Mouse (Mus musculus) kidney, embryonic 15.5 days (tissue): ENCODE data around the gene Gabrr1. TPM values are rescaled to one million over a fixed set of nuclear protein-coding genes. Genes with fewer than 3 reads are reported as not detected.

ENCODE experiments used
- ATAC-seq: fragments of 200-750 bp; cut with Nextera tagmentation; replicated peaks from 2 replicates; pipeline ENCODE4 v1.8.0; 2017; ENCODE audit warnings: moderate TSS enrichment; ENCODE audit not compliant: low FRiP score
- H3K27ac ChIP-seq: fragments of 300-500 bp; sonication (generic); 2 replicates; pipeline ENCODE4 v1.5.1; 2015; ENCODE audit warnings: mild to moderate bottlenecking, inconsistent platforms
- H3K27me3 ChIP-seq: fragments of 300-500 bp; sonication (generic); 2 replicates; pipeline ENCODE4 v1.6.1; 2015; ENCODE audit warnings: inconsistent platforms
- H3K36me3 ChIP-seq: fragments of 300-500 bp; sonication (generic); 2 replicates; pipeline ENCODE4 v1.6.1; 2015; ENCODE audit warnings: inconsistent platforms
- H3K4me1 ChIP-seq: fragments of 300-500 bp; sonication (generic); 2 replicates; pipeline ENCODE4 v1.6.1; 2015; ENCODE audit warnings: inconsistent platforms
- H3K4me2 ChIP-seq: fragments of 300-500 bp; sonication (generic); 2 replicates; pipeline ENCODE4 v1.6.1; 2015; ENCODE audit warnings: moderate library complexity, mild to moderate bottlenecking, inconsistent platforms
- H3K4me3 ChIP-seq: fragments of 300-500 bp; sonication (generic); replicated peaks from 2 replicates; pipeline ENCODE4 v1.5.1; 2015; ENCODE audit warnings: mild to moderate bottlenecking, inconsistent platforms
- H3K9ac ChIP-seq: fragments of 300-500 bp; sonication (generic); 2 replicates; pipeline ENCODE4 v1.6.1; 2015; ENCODE audit warnings: mild to moderate bottlenecking, inconsistent platforms
- H3K9me3 ChIP-seq: fragments of 300-500 bp; sonication (generic); replicated peaks from 2 replicates; pipeline ENCODE4 v1.6.1; 2016; ENCODE audit warnings: inconsistent platforms
- WGBS: fragments of 180-500 bp; shearing (Covaris S2); methylation state at CpG from one replicate; pipeline ENCODE4 v1.1.7; 2015; ENCODE audit warnings: mixed read lengths; 5-methylcytosine and 5-hydroxymethylcytosine counted together
- polyA plus RNA-seq: library from polyadenylated mRNA; unstranded; fragments of >200 nt; fragmentation: Nextera tagmentation; extraction: Ambion mirVana; gene quantifications from 2 replicates; pipeline ENCODE4 v1.2.1, GENCODE M21; 2015

Gene Gabrr1
- polyA plus RNA-seq, 1 experiment from 2014 or later: 0.06 TPM

DNA sequence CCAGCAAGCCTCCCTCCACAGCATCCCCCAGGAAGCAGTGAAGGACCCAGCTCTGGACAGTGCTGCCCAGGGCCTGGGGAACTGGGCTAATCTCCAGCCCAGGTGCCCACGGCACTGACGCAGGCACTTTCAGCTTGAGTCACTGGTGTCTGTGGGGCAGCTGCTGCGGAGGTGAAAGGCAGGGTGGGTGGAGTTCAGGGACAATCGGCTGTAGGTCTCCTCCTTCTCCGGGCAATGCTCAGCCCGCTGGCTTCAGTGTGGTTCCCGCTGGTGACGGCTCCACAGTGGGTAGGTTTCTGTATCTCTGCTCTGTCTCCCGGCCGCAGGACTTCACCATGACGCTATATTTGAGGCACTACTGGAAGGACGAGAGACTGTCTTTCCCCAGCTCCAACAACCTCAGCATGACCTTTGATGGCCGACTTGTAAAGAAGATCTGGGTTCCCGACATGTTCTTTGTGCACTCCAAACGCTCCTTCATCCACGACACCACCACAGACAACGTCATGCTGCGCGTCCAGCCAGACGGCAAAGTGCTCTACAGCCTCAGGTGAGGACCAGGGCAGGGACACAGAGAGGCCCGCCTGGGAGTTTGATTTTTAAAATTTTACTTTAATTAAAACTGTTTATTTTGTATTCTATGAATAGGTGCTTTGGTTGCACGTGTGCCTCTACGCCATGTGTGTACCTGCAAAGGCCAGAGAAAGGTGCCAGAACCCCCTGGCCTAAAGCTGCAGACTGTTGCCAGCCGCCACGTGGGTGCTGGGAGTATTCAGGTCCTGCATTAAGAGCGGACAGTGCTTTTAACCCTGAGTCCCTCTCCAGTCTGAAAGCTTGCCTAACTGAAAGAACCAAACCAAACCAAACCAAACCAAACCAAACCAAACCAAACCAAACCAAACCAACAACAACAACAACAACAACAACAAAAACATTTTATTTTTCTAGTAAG, 20.0 kb downstream of the Gabrr1 start:
- no peak overlapping the region for H3K4me2 ChIP-seq
- H3K27me3 ChIP-seq: 0 out of 2 replicates have a peak, but pooled peaks cover under 1% of the 10 kb centered on the region
- no peaks in the 10 kb centered on the region for H3K4me1 ChIP-seq
- WGBS: 85% methylated on average over 26 of the region's 26 CpGs
- H3K4me3 ChIP-seq: no peak overlapping the region
- H3K9ac ChIP-seq: no peak overlapping the region
- ATAC-seq: no peak
- no peaks in the 10 kb centered on the region for H3K9me3 ChIP-seq
- H3K36me3 ChIP-seq: no peaks in the 10 kb centered on the region
- H3K27ac ChIP-seq: no peak overlapping the region

DNA sequence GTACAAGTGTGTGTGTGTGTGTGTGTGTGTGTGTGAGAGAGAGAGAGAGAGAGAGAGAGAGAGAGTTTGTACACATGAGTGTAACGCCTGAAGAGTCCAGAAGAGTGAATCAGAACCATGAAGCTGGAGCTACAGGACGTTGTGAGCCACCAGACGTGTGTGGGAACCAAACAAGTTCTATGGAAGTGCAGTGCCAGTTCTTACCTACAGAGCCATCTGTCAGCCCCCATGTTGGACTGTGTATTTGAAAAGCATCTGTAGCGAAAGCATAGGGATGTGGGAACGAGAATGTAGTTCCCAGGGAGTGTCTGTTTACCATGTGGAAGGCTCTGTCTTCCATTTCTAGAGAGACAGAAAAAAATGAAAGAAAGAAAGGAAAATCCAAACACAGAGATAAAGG, 51.2 kb downstream of the Gabrr1 start:
- H3K4me1 ChIP-seq: peaks cover 4% of the 10 kb centered on the region; the same call in 1 of the 2 replicates
- H3K4me2 ChIP-seq: no peak overlapping the region
- ATAC-seq: no peak
- H3K9me3 ChIP-seq: no peaks in the 10 kb centered on the region
- no peak overlapping the region for H3K27ac ChIP-seq
- H3K9ac ChIP-seq: no peak overlapping the region
- peaks cover 13% of the 10 kb centered on the region; the same call in 1 of the 2 replicates for H3K27me3 ChIP-seq
- H3K4me3 ChIP-seq: no peak overlapping the region
- no peaks in the 10 kb centered on the region for H3K36me3 ChIP-seq
- 79% methylated on average over 5 of the region's 5 CpGs for WGBS

DNA sequence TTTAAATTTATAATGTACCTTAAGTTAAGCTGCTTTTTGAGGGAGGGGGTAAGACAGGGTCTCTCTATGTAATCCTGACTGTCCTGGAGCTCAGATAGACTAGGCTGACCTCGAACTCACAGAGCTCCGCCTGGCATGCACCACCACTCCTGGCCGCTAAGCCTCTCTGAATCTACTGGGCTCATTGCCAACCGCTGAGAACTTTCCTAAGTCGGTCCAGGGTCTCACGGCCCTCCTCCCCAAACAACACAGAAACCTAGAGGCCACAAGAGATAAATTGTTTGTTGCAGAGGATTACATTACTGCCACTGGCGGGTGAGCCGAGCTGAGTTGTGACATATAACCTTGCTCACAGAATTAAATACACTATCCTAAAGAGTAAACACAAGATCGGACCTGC, 55.8 kb downstream of the Gabrr1 start:
- no peaks in the 10 kb centered on the region for H3K9me3 ChIP-seq
- ATAC-seq: no peak
- peaks cover 15% of the 10 kb centered on the region; the same call in 1 of the 2 replicates for H3K27me3 ChIP-seq
- H3K4me1 ChIP-seq: peaks cover 10% of the 10 kb centered on the region
- peak overlapping the region; percentile 72 for H3K4me3 ChIP-seq
- no peak overlapping the region for H3K9ac ChIP-seq
- peak overlapping the region; percentile 76 for H3K4me2 ChIP-seq
- no peak overlapping the region for H3K27ac ChIP-seq
- no peaks in the 10 kb centered on the region for H3K36me3 ChIP-seq
- WGBS: 14% methylated on average over 9 of the region's 9 CpGs

DNA sequence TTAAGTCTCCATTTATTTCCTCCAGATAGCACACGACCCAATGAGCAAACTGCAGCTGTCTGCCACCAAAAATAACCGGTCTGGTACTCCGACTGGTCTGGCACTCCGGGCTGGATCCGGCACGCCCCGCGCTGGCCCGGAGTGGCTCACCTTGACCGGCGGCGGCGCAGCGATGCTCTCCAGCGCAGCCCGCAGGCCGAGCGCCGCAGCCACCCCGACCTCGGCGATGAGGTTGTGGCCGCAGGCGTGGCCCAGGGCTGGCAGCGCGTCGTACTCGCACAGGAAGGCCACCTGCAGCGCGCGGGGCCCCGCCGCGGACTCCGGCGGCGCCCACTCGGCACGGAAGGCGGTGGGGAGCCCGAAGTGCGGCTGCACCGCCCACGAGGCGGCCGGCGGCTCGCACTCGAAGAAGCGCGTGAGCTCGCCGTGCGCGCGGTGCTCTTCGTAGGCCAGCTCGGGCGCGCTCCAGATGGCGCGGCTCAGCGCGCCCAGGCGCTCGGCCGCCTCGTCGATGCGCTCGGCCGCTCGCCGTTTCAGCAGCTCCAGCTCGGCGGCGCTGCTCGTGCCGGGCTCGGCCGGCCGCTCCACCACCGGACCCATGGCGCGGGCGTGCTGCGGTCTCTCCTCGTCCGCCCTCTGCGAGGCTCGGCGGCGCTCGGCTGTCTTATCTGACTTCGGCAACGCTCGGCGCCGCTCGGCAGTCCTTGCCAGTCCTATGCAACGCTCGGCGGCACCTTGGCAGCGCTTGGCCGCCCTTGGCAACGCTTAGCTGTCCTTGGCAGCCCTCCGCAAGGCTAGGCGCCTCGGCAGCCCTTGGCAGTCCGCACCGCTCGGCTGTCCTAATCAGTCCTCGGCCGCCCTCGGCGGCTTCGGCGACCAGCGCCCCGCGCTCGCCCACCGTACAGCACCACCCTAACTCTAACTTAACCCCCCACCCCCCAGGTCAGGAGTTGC, 56.7 kb downstream of the Gabrr1 start:
- ATAC-seq: peak; percentile 95
- Histone ChIP-seq H3K4me1 (peaks cover 10% of the 10 kb centered on the region), H3K27ac (peak overlapping the region; percentile 86), H3K4me3 (peak overlapping the region; percentile 72), H3K27me3 (peaks cover 15% of the 10 kb centered on the region; the same call in 1 of the 2 replicates), H3K9me3 (no peaks in the 10 kb centered on the region), H3K4me2 (peak overlapping the region; percentile 76), H3K36me3 (no peaks in the 10 kb centered on the region), H3K9ac (peak overlapping the region; percentile 66)
- under 1% methylated on average over 109 of the region's 123 CpGs for WGBS

DNA sequence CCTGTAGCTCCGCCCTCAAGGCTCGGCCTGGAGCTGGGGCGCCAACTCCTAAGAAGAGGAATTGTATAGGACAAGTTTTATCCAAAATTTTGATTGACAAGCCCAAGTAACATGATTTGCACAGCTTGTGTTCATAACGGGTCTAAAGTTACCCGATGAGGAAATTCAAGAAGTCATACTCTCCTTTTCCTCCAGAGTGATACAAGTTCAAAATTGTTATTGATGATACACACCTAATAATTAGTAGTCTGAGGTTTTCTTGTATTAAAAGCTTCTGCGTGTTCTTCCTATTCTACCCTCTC, 57.4 kb downstream of the Gabrr1 start, which contains the start of gene Pm20d2:
Pm20d2 (minus strand) TSS at position 3 of the 302 bp plus-strand sequence.
- no peak for ATAC-seq
- no peaks in the 10 kb centered on the region for H3K36me3 ChIP-seq
- H3K9ac ChIP-seq: peak within 1 kb of the TSS; percentile 66
- peak within 1 kb of the TSS; percentile 86 for H3K27ac ChIP-seq
- 14% methylated on average over 6 of the region's 6 CpGs for WGBS
- H3K4me2 ChIP-seq: peak within 1 kb of the TSS; percentile 76
- H3K9me3 ChIP-seq: no peaks in the 10 kb centered on the region
- H3K27me3 ChIP-seq: peaks cover 15% of the 10 kb centered on the region; the same call in 1 of the 2 replicates
- peaks cover 10% of the 10 kb centered on the region for H3K4me1 ChIP-seq
- H3K4me3 ChIP-seq: peak within 1 kb of the TSS; percentile 72

DNA sequence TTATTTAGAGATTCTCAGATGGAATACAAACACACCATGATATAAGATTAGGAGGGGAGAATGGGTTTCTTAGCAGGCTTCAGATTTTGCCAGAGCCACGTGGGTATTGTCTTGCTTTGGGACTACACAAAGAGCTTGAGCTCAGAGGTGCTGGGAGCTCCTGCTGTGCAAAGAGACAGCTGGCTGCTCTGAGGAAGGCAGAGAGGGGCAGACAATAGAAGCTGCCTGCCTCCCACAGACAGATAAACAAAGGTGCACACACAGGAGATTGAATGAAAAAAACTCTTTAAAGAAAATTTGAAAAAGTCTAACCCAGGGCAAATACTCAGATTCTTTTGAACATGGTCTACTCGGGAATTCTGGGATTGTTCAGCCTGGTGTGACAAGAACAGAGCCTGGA, 65.8 kb downstream of the Gabrr1 start:
- WGBS: 26% methylated on average over 2 of the region's 2 CpGs
- ATAC-seq: no peak

DNA sequence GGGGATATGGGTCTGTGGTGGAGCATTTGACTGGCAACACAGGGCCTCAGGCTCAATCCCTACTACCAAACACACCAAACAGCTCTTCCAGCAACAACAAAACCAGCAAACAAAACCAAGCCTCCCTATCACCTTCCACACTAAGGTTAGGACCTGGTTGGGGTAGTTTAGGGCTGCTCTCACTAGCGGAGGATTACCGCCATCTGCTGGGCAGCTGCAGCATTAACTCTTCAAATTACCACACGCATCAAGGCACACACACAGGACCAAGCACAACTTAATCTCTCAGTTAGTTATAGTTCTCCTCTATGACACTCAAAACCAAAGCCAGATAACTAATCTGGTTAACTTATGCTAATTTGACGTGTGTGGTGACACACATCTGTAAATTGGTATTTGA, 72.4 kb downstream of the Gabrr1 start:
- WGBS: 6% methylated on average over 4 of the region's 4 CpGs
- Histone ChIP-seq H3K9ac (no peak overlapping the region), H3K27me3 (peaks cover 3% of the 10 kb centered on the region; the same call in 1 of the 2 replicates), H3K4me2 (no peak overlapping the region), H3K36me3 (no peaks in the 10 kb centered on the region), H3K4me3 (no peak overlapping the region), H3K27ac (no peak overlapping the region), H3K9me3 (no peaks in the 10 kb centered on the region), H3K4me1 (peaks cover 11% of the 10 kb centered on the region)
- ATAC-seq: no peak

More for the DNA sequence above, 65.8 kb downstream of the Gabrr1 start:
- H3K4me3 ChIP-seq: no peak overlapping the region
- H3K4me2 ChIP-seq: no peak overlapping the region
- H3K36me3 ChIP-seq: no peaks in the 10 kb centered on the region
- no peaks in the 10 kb centered on the region for H3K9me3 ChIP-seq
- no peak overlapping the region for H3K9ac ChIP-seq
- H3K27me3 ChIP-seq: no peaks in the 10 kb centered on the region
- no peak overlapping the region for H3K27ac ChIP-seq
- no peaks in the 10 kb centered on the region for H3K4me1 ChIP-seq

DNA sequence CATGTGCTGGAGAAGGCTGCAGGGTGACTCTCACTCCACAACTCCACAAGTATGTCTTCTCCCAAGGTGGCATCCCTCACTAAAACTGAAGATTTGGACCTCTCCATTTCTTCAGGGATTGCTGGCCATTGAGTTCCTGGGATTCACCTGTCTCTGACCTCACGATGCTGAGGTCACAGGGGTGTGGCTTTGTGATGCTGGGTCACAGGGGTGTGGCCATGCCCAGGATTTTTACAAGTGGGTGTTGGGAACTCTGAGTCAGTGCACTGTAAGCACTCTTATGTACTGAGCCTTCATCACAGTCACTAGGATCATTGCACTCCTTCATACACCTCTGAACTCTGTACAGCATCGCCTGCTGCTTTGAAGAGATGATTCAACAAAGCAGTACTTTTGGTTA, 75.2 kb downstream of the Gabrr1 start:
- no peak overlapping the region for H3K4me2 ChIP-seq

DNA sequence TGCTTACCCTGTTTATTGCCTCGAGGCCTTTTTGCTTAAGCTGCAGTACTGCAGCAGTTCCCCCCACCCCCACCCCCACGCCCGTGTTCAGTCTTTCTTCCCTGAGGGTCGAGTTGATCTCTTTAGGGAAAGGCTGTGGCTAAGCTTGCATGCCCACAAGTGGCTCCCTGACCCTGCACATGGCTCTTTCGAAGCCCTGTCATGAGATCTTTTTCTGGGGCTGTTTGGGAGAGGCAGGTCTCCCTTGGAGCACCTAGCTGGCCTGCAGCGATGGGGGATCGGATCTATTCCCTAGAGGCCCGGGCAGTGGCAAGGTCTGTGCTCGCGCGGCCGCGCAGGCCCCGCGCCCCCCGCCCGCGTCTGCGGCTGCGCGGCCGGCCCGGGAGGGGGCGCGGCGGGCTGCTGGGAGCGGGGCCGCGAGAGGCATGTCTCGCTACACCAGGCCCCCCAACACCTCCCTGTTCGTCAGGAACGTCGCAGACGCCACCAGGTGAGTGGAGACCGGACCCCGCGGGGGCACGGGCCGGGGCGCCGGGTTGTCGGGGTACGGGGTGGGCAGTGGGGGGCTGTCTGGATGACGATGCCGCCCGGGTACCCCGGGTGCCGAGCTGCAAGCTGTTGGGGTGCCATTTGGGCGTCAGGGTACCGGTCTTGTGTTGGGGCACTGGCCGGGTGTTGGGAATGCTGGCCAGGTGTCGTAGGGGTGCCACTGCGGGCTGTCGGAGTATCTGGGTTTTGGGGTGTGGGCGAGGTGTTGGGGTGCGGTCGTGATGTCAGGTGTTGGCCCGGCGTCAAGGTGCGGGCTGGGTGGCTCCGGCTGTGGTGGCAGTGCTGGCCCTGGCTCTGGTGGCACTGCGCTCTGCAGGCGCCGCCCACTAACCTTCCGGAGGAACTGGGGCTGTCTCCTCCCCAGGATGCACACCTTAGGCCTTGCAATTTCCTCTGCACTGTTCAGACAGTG, 76.8 kb downstream of the Gabrr1 start, which contains the start of gene Srsf12:
Srsf12 (plus strand) TSS at position 111 of the 961 bp plus-strand sequence.
- H3K4me3 ChIP-seq: peak within 1 kb of the TSS; percentile 66
- no peaks in the 10 kb centered on the region for H3K9me3 ChIP-seq
- ATAC-seq: peak; percentile 80
- peak within 1 kb of the TSS; percentile 100 for H3K4me2 ChIP-seq
- H3K27ac ChIP-seq: 0 out of 2 replicates have a peak within 1 kb of the TSS, but pooled peaks have one; percentile 6
- WGBS: 2% methylated on average over 65 of the region's 65 CpGs
- H3K36me3 ChIP-seq: no peaks in the 10 kb centered on the region
- H3K9ac ChIP-seq: peak within 1 kb of the TSS; percentile 69
- peaks cover 13% of the 10 kb centered on the region for H3K4me1 ChIP-seq
- H3K27me3 ChIP-seq: peaks cover 3% of the 10 kb centered on the region; the same call in 1 of the 2 replicates

More for the DNA sequence above, 75.2 kb downstream of the Gabrr1 start:
- Histone ChIP-seq H3K9ac (no peak overlapping the region), H3K4me3 (no peak overlapping the region), H3K4me1 (peaks cover 13% of the 10 kb centered on the region), H3K36me3 (no peaks in the 10 kb centered on the region), H3K27ac (no peak overlapping the region), H3K9me3 (no peaks in the 10 kb centered on the region), H3K27me3 (peaks cover 3% of the 10 kb centered on the region; the same call in 1 of the 2 replicates)
- WGBS: 66% methylated on average over 2 of the region's 2 CpGs
- ATAC-seq: no peak
